Mouse (Mus musculus) neutrophil, adult 5-6 weeks (primary cell): Measurements from ENCODE around the gene Canx. TPM values are rescaled to one million over a fixed set of nuclear protein-coding genes. Genes with fewer than 3 reads are reported as not detected.

Experiments used
- ATAC-seq: fragments of 151-379, 151-347 bp; 2 replicates; pipeline ENCODE4 v1.8.0; 2017; ENCODE audit warnings: mild to moderate bottlenecking, moderate TSS enrichment; ENCODE audit not compliant: insufficient number of reproducible peaks, poor library complexity, low FRiP score, severe bottlenecking; ENCODE audit errors: extremely low read depth
- total RNA-seq: library from RNA; stranded (forward); fragments of 200-1000 nt; gene quantifications from 2 replicates; pipeline ENCODE4 v1.2.3, GENCODE M21; 2017

Canx gene
- total RNA-seq, 1 experiment from 2014 or later, result 235 TPM

DNA sequence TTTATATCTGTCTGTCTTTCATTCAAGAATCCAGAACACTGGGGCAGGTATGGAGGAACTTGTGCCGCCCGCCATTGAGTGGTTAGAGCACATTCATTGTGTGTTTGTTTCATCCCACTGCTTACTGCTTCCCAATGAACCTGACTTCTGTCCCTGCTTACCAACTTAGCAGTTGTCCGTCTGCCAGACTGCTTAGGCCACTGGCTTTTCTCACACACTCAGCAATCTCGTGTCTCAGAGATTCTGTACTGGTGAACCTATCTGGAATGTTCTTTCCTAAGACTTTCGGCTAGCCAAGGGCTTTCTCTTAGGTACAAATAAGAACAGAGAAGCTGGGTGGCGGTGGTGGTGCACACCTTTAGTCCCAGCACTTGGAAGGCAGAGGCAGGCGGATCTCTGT lies 39.8 kb downstream of the Canx start:
- no peak for ATAC-seq

DNA sequence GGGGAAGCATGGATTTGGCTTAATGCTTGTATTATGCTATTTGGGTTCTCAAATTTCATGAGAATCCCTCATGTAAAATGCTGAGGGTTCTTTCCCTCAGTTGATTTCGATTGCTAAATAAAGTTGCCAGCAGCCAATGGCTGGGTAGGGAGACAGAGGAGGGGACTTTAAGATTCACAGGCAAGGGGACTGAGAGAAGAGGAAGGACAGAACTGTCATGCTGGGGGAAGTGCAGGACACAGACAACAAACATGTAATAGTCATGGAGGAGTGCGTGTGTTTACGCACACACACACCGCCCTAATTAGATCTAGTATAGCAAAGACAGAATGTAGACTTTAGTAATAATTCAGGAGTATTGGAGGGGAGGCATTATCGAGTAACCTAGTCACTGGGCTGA lies 40.2 kb downstream of the Canx start:
- no peak for ATAC-seq

- ATAC-seq, result 0 out of 2 replicates have a peak, but pooled peaks have one; percentile 19
Observed at GRCm38 (mm10) chr11:50280053-50280452, 45.4 kb downstream of the Canx start.

DNA sequence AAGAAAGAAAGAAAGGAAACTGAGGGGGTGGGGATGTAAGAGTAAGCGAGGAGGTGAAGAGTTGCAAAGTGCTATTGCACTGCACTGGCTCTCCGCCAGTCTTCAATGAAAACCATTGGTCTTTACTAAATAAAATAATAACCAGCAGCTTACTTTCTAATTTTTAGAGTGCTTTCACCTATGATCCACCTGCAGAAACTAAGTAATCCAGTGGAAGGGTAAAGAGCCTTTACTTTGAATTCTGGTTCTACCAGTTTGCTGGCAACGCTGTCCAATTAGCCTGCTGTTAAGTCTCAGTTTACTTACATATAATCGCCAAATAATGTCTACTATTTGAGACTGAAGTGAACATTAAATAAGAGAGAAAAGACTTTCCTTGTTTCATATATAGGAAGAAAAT lies 46.5 kb downstream of the Canx start:
- ATAC-seq, result no peak

DNA sequence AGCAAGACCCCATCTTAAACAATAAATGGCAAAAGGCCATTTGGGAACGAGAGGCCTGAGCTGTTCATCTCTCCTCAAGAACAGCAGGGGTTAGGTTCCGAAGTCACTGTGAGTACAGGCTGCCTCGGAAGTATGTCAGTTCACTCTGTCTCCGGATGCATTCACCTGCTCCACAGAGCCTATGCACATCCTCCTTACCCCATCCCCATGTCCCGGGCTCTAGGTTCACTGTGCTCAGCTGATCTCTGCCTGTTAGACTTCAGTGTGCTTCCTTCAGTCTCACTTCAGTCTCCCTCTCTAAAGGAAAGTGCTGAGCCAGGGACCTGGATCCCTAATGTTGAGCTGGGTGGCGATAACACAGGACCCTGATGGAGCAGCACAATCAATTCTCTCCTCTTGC lies 47.8 kb downstream of the Canx start:
- no peak for ATAC-seq

DNA sequence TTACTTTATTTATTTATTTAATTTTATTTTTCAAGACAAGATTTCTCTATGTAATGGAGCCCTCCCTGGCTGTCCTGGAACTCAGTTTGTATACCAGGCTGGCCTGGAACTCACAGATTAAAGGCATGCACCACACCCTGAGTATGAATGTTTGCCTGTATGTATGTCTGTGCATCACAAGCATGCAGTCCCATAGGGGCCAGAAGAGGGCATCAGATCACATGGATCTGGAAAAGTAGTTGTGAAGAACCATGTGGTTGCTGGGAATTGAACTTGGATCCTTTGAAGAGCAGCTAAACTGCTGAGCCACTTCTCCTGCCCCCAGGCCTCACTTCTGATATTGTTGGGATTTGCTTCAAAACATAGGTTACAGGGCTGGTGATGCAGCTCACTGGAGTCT lies 48.4 kb downstream of the Canx start:
- no peak for ATAC-seq

DNA sequence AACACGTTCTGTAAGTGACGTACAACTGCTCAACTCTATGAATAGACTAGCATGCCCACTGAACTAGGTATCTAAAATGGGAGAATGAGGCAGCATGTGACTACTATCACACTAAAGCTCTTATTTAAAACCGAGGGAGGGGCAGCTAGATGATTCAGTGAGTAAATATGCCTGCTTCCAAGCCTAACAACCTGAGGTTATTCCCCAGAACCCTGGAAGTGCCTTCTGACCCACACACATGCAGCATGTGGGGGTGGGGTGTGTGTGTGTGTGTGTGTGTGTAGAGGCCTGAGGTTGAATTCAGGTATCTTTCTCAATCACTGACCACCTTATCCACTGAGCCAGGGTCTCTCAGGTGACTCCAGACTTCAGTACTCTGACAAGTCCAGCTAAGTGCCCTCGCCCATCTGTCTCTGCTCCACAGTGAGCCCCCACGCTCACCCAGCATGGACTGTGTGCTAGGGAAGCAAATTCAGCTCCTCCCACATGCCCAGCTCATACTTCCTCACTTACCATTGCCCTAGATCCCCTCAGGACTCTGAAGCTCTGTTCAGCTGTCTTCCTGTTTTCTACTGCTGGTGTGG lies 49.8 kb downstream of the Canx start:
- peak; percentile 63; the same call in 1 of the 2 replicates for ATAC-seq

GRCm38 (mm10) chr11:50275077-50275476 lies 50.4 kb downstream of the Canx start:
- ATAC-seq, result no peak

- ATAC-seq, result no peak
Observed at GRCm38 (mm10) chr11:50272819-50273218, 52.7 kb downstream of the Canx start.

DNA sequence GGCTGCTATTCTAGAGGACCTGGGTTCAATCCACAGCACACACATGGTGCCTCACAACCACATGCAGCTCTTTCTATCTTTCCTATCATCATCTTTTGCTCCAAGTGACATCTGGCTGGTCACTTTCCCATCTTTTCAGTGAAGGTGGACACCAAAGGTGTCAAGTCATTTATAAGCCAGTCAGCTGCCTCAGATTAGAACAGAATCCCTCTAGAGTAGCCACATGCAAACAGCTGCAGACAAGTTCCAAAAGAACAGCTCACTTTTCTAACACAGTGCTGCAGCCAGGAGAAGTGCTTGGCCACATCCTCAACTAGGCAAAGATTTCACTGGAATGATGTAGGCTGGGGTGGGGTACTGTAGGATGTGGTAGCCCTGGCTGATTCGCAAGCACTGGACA lies 55.6 kb downstream of the Canx start:
- ATAC-seq, result no peak

GRCm38 (mm10) chr11:50269163-50269562 lies 56.3 kb downstream of the Canx start:
- no peak for ATAC-seq

- no peak for ATAC-seq
Observed at GRCm38 (mm10) chr11:50266997-50267396, 58.5 kb downstream of the Canx start.

DNA sequence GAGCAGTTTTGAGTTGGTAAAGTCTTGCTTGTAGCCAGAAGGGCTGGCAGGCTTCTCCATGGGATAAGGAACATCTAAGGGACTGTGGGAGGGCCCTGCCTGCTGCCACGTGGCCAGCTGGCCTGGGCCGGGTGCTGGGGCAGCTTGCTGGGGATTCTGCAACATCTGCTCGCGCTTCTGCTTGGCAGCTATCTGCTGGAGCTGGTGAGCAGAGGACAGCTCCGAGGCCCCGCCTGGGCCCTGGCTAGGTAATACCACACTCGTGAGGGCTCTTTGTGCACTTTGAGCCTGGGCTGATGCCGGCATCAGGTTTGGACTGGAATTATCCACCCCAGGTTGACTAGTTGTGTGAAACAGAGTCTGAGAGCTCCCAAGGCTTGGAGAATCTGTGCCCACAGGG lies 59.5 kb downstream of the Canx start:
- no peak for ATAC-seq

DNA sequence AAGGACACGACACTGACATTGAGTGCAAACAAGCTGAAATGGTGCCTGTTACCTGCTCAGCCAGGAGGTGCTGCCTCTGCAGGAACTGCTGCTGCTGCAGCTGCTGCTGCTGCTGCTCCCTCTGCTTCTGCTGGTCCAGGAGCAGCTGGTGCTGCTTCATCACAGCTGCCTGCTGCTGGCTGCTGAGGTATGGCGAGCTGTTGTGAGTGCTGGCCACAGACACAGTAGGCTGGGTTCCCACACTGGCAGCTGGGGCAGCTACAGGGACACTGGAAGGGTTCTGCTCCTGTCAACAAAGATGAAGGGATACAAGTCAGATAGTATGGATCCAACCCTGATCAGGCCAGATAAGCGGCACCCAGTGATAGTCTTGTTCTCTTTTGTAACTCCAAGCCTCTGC lies 62.3 kb downstream of the Canx start:
- no peak for ATAC-seq

GRCm38 (mm10) chr11:50262020-50262419 lies 63.5 kb downstream of the Canx start:
- no peak for ATAC-seq

- ATAC-seq, result no peak
Observed at GRCm38 (mm10) chr11:50258310-50258709, 67.2 kb downstream of the Canx start.

- ATAC-seq, result no peak
Observed at GRCm38 (mm10) chr11:50256615-50257014, 68.9 kb downstream of the Canx start.

DNA sequence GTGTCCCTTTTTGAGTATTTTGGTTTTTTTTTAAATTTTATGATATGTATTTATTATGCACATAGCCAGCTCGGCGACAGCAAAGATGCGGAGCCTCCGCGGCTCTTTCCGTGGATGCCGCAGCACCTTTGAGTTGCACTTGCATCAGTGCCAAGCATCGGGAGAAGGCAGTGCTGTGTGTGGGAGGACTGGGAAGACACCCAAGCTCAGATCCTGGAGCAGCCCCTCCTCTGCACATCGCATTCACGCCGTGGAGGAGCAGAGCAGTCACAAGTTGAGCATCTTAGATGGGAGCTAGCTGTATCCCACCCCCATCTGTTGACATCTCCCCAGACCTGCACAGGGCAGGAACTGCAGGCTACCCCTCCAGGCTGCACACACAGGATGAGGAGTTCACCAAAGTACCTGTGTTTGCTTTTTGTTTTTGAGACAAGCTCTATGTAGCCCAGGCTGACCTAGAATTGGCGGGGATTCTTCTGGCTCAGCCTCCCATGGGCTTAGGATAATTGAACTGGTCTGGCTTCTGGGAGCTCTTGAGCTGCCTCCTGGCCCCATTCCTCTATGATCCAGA lies 71.4 kb downstream of the Canx start:
- no peak for ATAC-seq

GRCm38 (mm10) chr11:50253393-50253792 lies 72.1 kb downstream of the Canx start:
- no peak for ATAC-seq

DNA sequence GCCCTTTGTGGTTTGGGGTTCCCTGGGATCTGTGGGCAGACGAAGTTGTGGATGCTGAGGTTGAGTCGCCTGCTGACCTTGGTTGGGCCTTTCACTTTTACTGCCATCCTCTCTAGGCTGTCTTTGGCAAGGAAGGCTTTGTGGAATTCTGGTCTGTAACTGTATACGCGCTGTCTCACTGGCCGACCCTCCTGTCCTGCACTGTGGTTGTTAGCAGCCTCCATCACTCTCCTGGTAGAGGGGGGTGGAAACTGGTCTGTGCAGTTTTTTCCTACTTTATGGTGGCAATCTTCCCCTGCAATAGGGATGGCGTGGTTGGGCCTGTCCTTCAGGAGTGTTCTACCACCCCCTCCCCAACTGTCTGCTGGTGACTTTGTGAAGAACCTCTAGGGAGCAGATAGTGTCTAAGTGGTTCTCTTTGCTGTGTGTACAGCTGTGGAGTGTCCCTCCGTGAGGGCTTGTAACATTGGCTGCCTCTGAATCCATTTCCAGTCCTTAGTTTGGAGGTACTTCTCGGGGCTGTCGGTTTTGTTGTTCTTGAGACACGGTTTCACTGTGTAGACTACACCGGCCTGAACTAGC lies 72.7 kb downstream of the Canx start:
- no peak for ATAC-seq

DNA sequence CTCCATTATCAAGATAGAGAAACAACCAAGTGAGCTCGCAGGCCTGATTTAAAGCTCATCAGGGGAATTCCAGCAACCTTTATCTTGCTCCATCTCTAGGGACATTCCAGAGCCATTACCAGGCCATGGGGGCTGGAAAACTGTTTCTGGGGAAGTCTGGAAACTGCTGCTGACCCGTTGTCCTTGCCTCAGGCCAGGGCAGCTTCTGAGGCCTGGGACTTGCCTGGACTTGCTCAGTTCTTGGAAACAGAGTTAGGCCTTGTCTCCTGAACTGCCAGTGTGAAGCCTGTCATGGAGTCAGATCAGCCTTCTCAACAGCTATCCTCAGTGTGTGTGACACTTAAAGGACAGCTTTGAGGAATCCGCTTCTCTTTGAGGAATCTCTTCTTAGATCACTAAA lies 73.3 kb downstream of the Canx start:
- no peak for ATAC-seq
